Mouse (Mus musculus) myocyte (in vitro differentiated cells): ENCODE data around the gene Armc6. TPM values are rescaled to one million over a fixed set of nuclear protein-coding genes. Genes with fewer than 3 reads are reported as not detected.

ENCODE experiments used
- H3K27me3 ChIP-seq: one replicate; pipeline ENCODE4 v1.6.1; 2011; ENCODE audit not compliant: control insufficient read depth, insufficient read depth, insufficient read length
- H3K36me3 ChIP-seq: one replicate; pipeline ENCODE4 v1.6.1; 2011; ENCODE audit not compliant: control insufficient read depth, insufficient read depth
- H3K4me2 ChIP-seq: one replicate; pipeline ENCODE4 v1.6.1; 2011; ENCODE audit warnings: low read depth, control low read depth
- H3K4me3 ChIP-seq: one replicate; pipeline ENCODE4 v1.5.1; 2011; ENCODE audit warnings: mild to moderate bottlenecking, control low read depth, moderate library complexity
- H3K79me2 ChIP-seq: one replicate; pipeline ENCODE4 v1.6.1; 2011; ENCODE audit not compliant: control insufficient read depth, insufficient read depth
- H3ac ChIP-seq: one replicate; pipeline ENCODE4 v1.6.1; 2011; ENCODE audit not compliant: control insufficient read depth, insufficient read length
- CEBPB ChIP-seq: IDR thresholded peaks from 2 replicates; pipeline ENCODE4 v1.6.1; 2011; ENCODE audit warnings: mild to moderate bottlenecking, moderate library complexity; ENCODE audit not compliant: poor library complexity, insufficient read depth, severe bottlenecking
- E2F4 ChIP-seq: IDR thresholded peaks from one replicate; pipeline ENCODE4 v1.6.1; 2011; ENCODE audit warnings: mild to moderate bottlenecking, control low read depth, moderate library complexity; ENCODE audit not compliant: insufficient read depth
- MAX ChIP-seq: IDR thresholded peaks from one replicate; pipeline ENCODE4 v1.6.1; 2011; ENCODE audit warnings: low read depth, mild to moderate bottlenecking, control low read depth
- MYOD1 ChIP-seq, 3 experiments: IDR thresholded peaks; one replicate each; pipeline ENCODE4 v1.6.1; 2011; ENCODE audit warnings: control low read depth in 2 of 3, low read depth in 2 of 3, mild to moderate bottlenecking in 2 of 3, moderate library complexity in 1 of 3; ENCODE audit not compliant: insufficient read length in 2 of 3, control insufficient read depth in 1 of 3
- MYOG ChIP-seq, 3 experiments: IDR thresholded peaks; one replicate each; pipeline ENCODE4 v1.6.1; 2011; ENCODE audit warnings: control low read depth in 2 of 3, low read depth in 2 of 3, mild to moderate bottlenecking in 2 of 3; ENCODE audit not compliant: insufficient read length in 2 of 3, control insufficient read depth in 1 of 3, insufficient read depth in 1 of 3
- POLR2A ChIP-seq: IDR thresholded peaks from one replicate; pipeline ENCODE4 v1.6.1; 2011; ENCODE audit warnings: low read depth, mild to moderate bottlenecking, control low read depth, moderate library complexity; ENCODE audit not compliant: insufficient read length
- POLR2AphosphoS2 ChIP-seq: IDR thresholded peaks from one replicate; pipeline ENCODE4 v1.6.1; 2011; ENCODE audit warnings: low read depth, control low read depth; ENCODE audit not compliant: insufficient read length
- REST ChIP-seq: IDR thresholded peaks from one replicate; pipeline ENCODE4 v1.6.1; 2011; ENCODE audit warnings: mild to moderate bottlenecking, control low read depth, moderate library complexity; ENCODE audit not compliant: insufficient read depth, insufficient read length
- SRF ChIP-seq: IDR thresholded peaks from one replicate; pipeline ENCODE4 v1.6.1; 2011; ENCODE audit warnings: low read depth; ENCODE audit not compliant: control insufficient read depth, insufficient read length
- TCF12 ChIP-seq: IDR thresholded peaks from one replicate; pipeline ENCODE4 v1.6.1; 2011; ENCODE audit warnings: mild to moderate bottlenecking, control low read depth; ENCODE audit not compliant: poor library complexity, insufficient read depth, severe bottlenecking
- TCF3 ChIP-seq: IDR thresholded peaks from one replicate; pipeline ENCODE4 v1.6.1; 2011; ENCODE audit warnings: low read depth, control low read depth; ENCODE audit not compliant: insufficient read length
- USF1 ChIP-seq: IDR thresholded peaks from one replicate; pipeline ENCODE4 v1.6.1; 2011; ENCODE audit warnings: low read depth, mild to moderate bottlenecking, control low read depth, moderate library complexity
- polyA plus RNA-seq: library from polyadenylated mRNA; unstranded; fragments of >200 nt; fragmentation: generic; extraction: Trizol; gene quantifications from one replicate; pipeline ENCODE4 v1.2.1, GENCODE M21; 2012; ENCODE audit warnings: missing spikeins

Armc6 gene
- polyA plus RNA-seq, 1 experiment = 35.4 TPM

GRCm38 (mm10) chr8:70279266-70279665, 45.0 kb upstream of the Armc6 start:
- Histone ChIP-seq H3K36me3 (no peaks in the 10 kb centered on the region), H3K4me3 (no peak overlapping the region), H3ac (no peak overlapping the region), H3K27me3 (no peaks in the 10 kb centered on the region), H3K4me2 (no peak overlapping the region), H3K79me2 (peaks cover 8% of the 10 kb centered on the region)
- TF ChIP-seq REST = no peak
- TF ChIP-seq MYOG (IDR thresholded peaks at IDR 0.05; ENCODE audit: control insufficient read depth in 1 of 3, insufficient read depth in 1 of 3, insufficient read length in 2 of 3, low read depth in 2 of 3) = no peak
- no peak for TF ChIP-seq MAX
- no peak for TF ChIP-seq SRF
- TF ChIP-seq USF1 = no peak
- no peak for TF ChIP-seq POLR2A
- TF ChIP-seq E2F4 = no peak
- TF ChIP-seq TCF12 = no peak
- no peak for TF ChIP-seq POLR2AphosphoS2
- no peak for TF ChIP-seq MYOD1 (IDR thresholded peaks at IDR 0.05; ENCODE audit: control insufficient read depth in 1 of 3, insufficient read length in 2 of 3, low read depth in 2 of 3)
- no peak for TF ChIP-seq CEBPB
- TF ChIP-seq TCF3 = no peak

- no peaks in the 10 kb centered on the region for H3K79me2 ChIP-seq
- H3K4me2 ChIP-seq = peak overlapping the region; percentile 18
- no peak overlapping the region for H3ac ChIP-seq
- no peak overlapping the region for H3K4me3 ChIP-seq
- no peaks in the 10 kb centered on the region for H3K27me3 ChIP-seq
- H3K36me3 ChIP-seq = no peaks in the 10 kb centered on the region
- TF ChIP-seq MYOG (IDR thresholded peaks at IDR 0.05; ENCODE audit: control insufficient read depth in 1 of 3, insufficient read depth in 1 of 3, insufficient read length in 2 of 3, low read depth in 2 of 3) (no peak), MYOD1 (IDR thresholded peaks at IDR 0.05; ENCODE audit: control insufficient read depth in 1 of 3, insufficient read length in 2 of 3, low read depth in 2 of 3) (no peak), POLR2AphosphoS2 (no peak), MAX (no peak), REST (no peak), E2F4 (no peak), TCF12 (no peak), SRF (no peak), TCF3 (no peak), CEBPB (no peak)
These were observed 43.9 kb upstream of the Armc6 start for GRCm38 (mm10) chr8:70278175-70278574.

- no peak for TF ChIP-seq MYOD1 (IDR thresholded peaks at IDR 0.05; ENCODE audit: control insufficient read depth in 1 of 3, insufficient read length in 2 of 3, low read depth in 2 of 3)
- no peak for TF ChIP-seq CEBPB
- no peak for TF ChIP-seq MAX
- TF ChIP-seq POLR2A = no peak
- TF ChIP-seq E2F4 = no peak
- TF ChIP-seq POLR2AphosphoS2 = no peak
- H3K4me3 ChIP-seq = no peak overlapping the region
- H3K36me3 ChIP-seq = no peaks in the 10 kb centered on the region
- no peak overlapping the region for H3K4me2 ChIP-seq
- no peaks in the 10 kb centered on the region for H3K79me2 ChIP-seq
- H3ac ChIP-seq = no peak overlapping the region
- H3K27me3 ChIP-seq = no peaks in the 10 kb centered on the region
These were observed 42.2 kb upstream of the Armc6 start for GRCm38 (mm10) chr8:70276476-70276875.

GRCm38 (mm10) chr8:70274350-70274749, 40.1 kb upstream of the Armc6 start:
- Histone ChIP-seq H3K36me3 (no peaks in the 10 kb centered on the region), H3K4me2 (no peak overlapping the region), H3K79me2 (no peaks in the 10 kb centered on the region), H3ac (no peak overlapping the region), H3K4me3 (no peak overlapping the region), H3K27me3 (no peaks in the 10 kb centered on the region)
- no peak for TF ChIP-seq USF1
- TF ChIP-seq TCF12 = no peak
- no peak for TF ChIP-seq MAX
- TF ChIP-seq SRF = no peak
- TF ChIP-seq CEBPB = no peak
- TF ChIP-seq MYOD1 (IDR thresholded peaks at IDR 0.05; ENCODE audit: control insufficient read depth in 1 of 3, insufficient read length in 2 of 3, low read depth in 2 of 3) = no peak
- TF ChIP-seq E2F4 = no peak
- TF ChIP-seq POLR2A = no peak
- TF ChIP-seq POLR2AphosphoS2 = no peak
- TF ChIP-seq TCF3 = no peak
- TF ChIP-seq MYOG (IDR thresholded peaks at IDR 0.05; ENCODE audit: control insufficient read depth in 1 of 3, insufficient read depth in 1 of 3, insufficient read length in 2 of 3, low read depth in 2 of 3) = no peak
- TF ChIP-seq REST = no peak

GRCm38 (mm10) chr8:70272949-70273348, 38.7 kb upstream of the Armc6 start:
- H3K4me2 ChIP-seq = no peak overlapping the region
- no peaks in the 10 kb centered on the region for H3K27me3 ChIP-seq
- no peak overlapping the region for H3ac ChIP-seq
- no peak for TF ChIP-seq E2F4
- TF ChIP-seq TCF3 = no peak
- no peak for TF ChIP-seq MAX
- no peak for TF ChIP-seq POLR2AphosphoS2
- TF ChIP-seq MYOD1 (IDR thresholded peaks at IDR 0.05; ENCODE audit: control insufficient read depth in 1 of 3, insufficient read length in 2 of 3, low read depth in 2 of 3) = peak in 1 of 3 experiments; percentile 35
- no peak for TF ChIP-seq MYOG (IDR thresholded peaks at IDR 0.05; ENCODE audit: control insufficient read depth in 1 of 3, insufficient read depth in 1 of 3, insufficient read length in 2 of 3, low read depth in 2 of 3)
- no peak for TF ChIP-seq SRF
- TF ChIP-seq USF1 = no peak
- TF ChIP-seq CEBPB = no peak
- H3K79me2 ChIP-seq = no peaks in the 10 kb centered on the region
- no peaks in the 10 kb centered on the region for H3K36me3 ChIP-seq
- no peak overlapping the region for H3K4me3 ChIP-seq
